Mouse (Mus musculus): ENCODE data around the gene Abhd12b.
"Not testable (repeated sequence)": the region's sequence is repeated elsewhere in the genome, so short reads cannot be mapped to it uniquely, and the experiment has no call there.

Abhd12b gene

GRCm38 (mm10) chr12:70167950-70168349, 14.0 kb downstream of the Abhd12b start:
- Histone ChIP-seq H3K9me3 (ENCODE audit: low read length) (no peaks in the 10 kb centered on the region), H3K4me3 (replicated peaks; ENCODE audit: low read length) (no peak overlapping the region), H3K27me3 (ENCODE audit: insufficient read depth, low read length) (no peaks in the 10 kb centered on the region), H3K36me3 (ENCODE audit: insufficient read depth, low read length) (no peaks in the 10 kb centered on the region), H3K4me1 (replicated peaks; ENCODE audit: low read depth, low read length) (no peaks in the 10 kb centered on the region)
- TF ChIP-seq CTCF (conservative IDR thresholded peaks at IDR 0.05; ENCODE audit: low read length) (no peak), POU5F1 (IDR thresholded peaks at IDR 0.05; ENCODE audit: borderline replicate concordance, low read length) (no peak), NANOG (IDR thresholded peaks at IDR 0.05; ENCODE audit: borderline replicate concordance, low read length) (no peak)

DNA sequence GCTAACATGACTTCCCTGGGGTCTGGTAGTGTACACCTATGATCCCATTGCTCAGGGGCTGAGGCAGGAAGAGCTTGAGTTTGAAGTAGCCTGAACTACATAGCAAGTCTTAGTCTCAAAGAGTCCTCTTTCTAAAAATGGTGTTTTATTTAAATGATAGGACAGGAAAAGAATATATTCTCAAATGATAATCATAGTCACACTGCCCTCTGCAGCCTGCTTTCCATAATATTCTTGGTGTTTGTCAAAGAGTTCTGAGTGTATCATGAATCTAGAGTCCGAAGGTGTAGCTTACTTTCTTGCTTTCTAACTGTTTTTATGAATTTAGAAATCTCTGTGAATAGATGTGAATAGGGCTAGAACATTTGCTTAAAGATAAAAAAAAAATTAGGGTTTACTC, 16.0 kb downstream of the Abhd12b start:
- TF ChIP-seq NANOG (IDR thresholded peaks at IDR 0.05; ENCODE audit: borderline replicate concordance, low read length) (no peak), CTCF (conservative IDR thresholded peaks at IDR 0.05; ENCODE audit: low read length) (no peak), POU5F1 (IDR thresholded peaks at IDR 0.05; ENCODE audit: borderline replicate concordance, low read length) (no peak)
- no peaks in the 10 kb centered on the region for H3K27me3 ChIP-seq (ENCODE audit: insufficient read depth, low read length)
- H3K4me1 ChIP-seq (replicated peaks; ENCODE audit: low read depth, low read length) = no peaks in the 10 kb centered on the region
- H3K4me3 ChIP-seq (replicated peaks; ENCODE audit: low read length) = no peak overlapping the region
- H3K9me3 ChIP-seq (ENCODE audit: low read length) = no peaks in the 10 kb centered on the region
- no peaks in the 10 kb centered on the region for H3K36me3 ChIP-seq (ENCODE audit: insufficient read depth, low read length)

- H3K36me3 ChIP-seq (ENCODE audit: insufficient read depth, low read length); H3K27me3 ChIP-seq (ENCODE audit: insufficient read depth, low read length); H3K4me1 ChIP-seq (replicated peaks; ENCODE audit: low read depth, low read length); H3K4me3 ChIP-seq (replicated peaks; ENCODE audit: low read length): not testable (repeated sequence)
- H3K9me3 ChIP-seq (ENCODE audit: low read length) = peaks cover 30% of the 10 kb centered on the region
Observed at GRCm38 (mm10) chr12:70183507-70183906, 29.6 kb downstream of the Abhd12b start.

DNA sequence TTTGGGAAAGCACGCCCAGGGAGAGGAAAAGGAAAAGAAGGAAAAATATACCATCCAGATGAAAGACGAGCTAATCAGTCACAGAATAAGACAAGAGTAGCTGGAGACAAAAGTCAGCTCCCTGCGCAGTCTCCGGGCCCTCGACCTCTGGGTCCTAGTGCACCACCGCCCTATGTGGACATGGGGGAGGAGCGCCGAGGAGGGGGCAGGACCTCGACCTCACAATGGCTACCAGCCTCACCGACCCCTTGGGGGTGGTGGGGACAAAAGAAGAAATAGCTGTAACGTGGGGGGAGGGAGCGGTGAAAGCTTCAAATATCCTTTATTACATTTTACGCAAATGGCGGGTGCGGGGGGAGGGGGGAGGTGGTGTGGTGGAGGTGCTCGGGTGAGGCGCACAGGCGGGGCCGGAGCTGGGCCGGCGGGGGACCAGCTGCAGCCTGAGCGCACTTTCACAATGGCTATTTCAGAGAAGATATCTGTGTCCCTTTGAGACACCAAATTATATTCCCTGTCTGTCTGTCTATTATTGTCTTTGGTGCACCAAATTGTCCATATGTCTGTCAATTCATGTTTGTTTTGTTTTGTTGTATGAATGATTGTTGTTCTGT, 30.3 kb downstream of the Abhd12b start:
- no peak for TF ChIP-seq CTCF (conservative IDR thresholded peaks at IDR 0.05; ENCODE audit: low read length)
- no peak for TF ChIP-seq NANOG (IDR thresholded peaks at IDR 0.05; ENCODE audit: borderline replicate concordance, low read length)
- no peak for TF ChIP-seq POU5F1 (IDR thresholded peaks at IDR 0.05; ENCODE audit: borderline replicate concordance, low read length)
- no peaks in the 10 kb centered on the region for H3K27me3 ChIP-seq (ENCODE audit: insufficient read depth, low read length)
- no peaks in the 10 kb centered on the region for H3K4me1 ChIP-seq (replicated peaks; ENCODE audit: low read depth, low read length)
- H3K4me3 ChIP-seq (replicated peaks; ENCODE audit: low read length) = no peak overlapping the region
- H3K9me3 ChIP-seq (ENCODE audit: low read length) = peaks cover 30% of the 10 kb centered on the region
- H3K36me3 ChIP-seq (ENCODE audit: insufficient read depth, low read length) = no peaks in the 10 kb centered on the region

DNA sequence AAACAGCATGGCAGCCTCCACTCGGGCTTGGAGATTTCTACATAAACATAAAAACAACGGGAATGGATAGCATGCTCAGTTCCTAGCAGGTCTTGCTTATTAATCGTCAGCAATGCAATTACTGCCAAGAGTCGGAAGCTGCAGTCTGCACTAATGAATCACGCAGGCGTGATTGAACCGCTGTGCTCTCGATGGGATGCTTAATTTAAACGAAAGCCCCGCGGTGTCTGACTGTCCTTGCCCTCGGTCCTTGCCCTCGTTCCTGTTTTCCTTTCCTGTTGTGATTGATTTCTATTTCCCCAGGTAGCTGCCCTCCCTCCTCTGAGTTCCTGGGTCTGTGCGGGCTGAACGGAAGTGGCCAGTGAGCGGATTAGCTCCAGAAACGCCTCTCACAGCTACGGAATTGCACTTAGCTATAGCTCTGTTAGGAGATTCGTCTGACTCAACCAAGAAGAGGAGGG, 38.4 kb downstream of the Abhd12b start:
- Histone ChIP-seq H3K36me3 (ENCODE audit: insufficient read depth, low read length) (no peaks in the 10 kb centered on the region), H3K4me3 (replicated peaks; ENCODE audit: low read length) (0 out of 2 replicates have a peak overlapping the region, but pooled peaks have one; percentile 11), H3K9me3 (ENCODE audit: low read length) (no peaks in the 10 kb centered on the region), H3K4me1 (replicated peaks; ENCODE audit: low read depth, low read length) (peaks cover 11% of the 10 kb centered on the region), H3K27me3 (ENCODE audit: insufficient read depth, low read length) (0 out of 2 replicates have a peak, but pooled peaks cover 7% of the 10 kb centered on the region)
- no peak for TF ChIP-seq NANOG (IDR thresholded peaks at IDR 0.05; ENCODE audit: borderline replicate concordance, low read length)
- no peak for TF ChIP-seq CTCF (conservative IDR thresholded peaks at IDR 0.05; ENCODE audit: low read length)
- TF ChIP-seq POU5F1 (IDR thresholded peaks at IDR 0.05; ENCODE audit: borderline replicate concordance, low read length) = no peak

- Histone ChIP-seq H3K36me3 (ENCODE audit: insufficient read depth, low read length) (no peaks in the 10 kb centered on the region), H3K4me1 (replicated peaks; ENCODE audit: low read depth, low read length) (peaks cover 26% of the 10 kb centered on the region), H3K4me3 (replicated peaks; ENCODE audit: low read length) (no peak overlapping the region), H3K9me3 (ENCODE audit: low read length) (no peaks in the 10 kb centered on the region), H3K27me3 (ENCODE audit: insufficient read depth, low read length) (peaks cover 10% of the 10 kb centered on the region; the same call in 1 of the 2 replicates)
- TF ChIP-seq NANOG (IDR thresholded peaks at IDR 0.05; ENCODE audit: borderline replicate concordance, low read length) (no peak), POU5F1 (IDR thresholded peaks at IDR 0.05; ENCODE audit: borderline replicate concordance, low read length) (no peak), CTCF (conservative IDR thresholded peaks at IDR 0.05; ENCODE audit: low read length) (no peak)
Observed at GRCm38 (mm10) chr12:70195426-70195825, 41.5 kb downstream of the Abhd12b start.

- no peak overlapping the region for H3K4me3 ChIP-seq (replicated peaks; ENCODE audit: low read length)
- TF ChIP-seq POU5F1 (IDR thresholded peaks at IDR 0.05; ENCODE audit: borderline replicate concordance, low read length) (no peak), NANOG (IDR thresholded peaks at IDR 0.05; ENCODE audit: borderline replicate concordance, low read length) (no peak), CTCF (conservative IDR thresholded peaks at IDR 0.05; ENCODE audit: low read length) (no peak)
- peaks cover 13% of the 10 kb centered on the region for H3K27me3 ChIP-seq (ENCODE audit: insufficient read depth, low read length)
- no peaks in the 10 kb centered on the region for H3K9me3 ChIP-seq (ENCODE audit: low read length)
- H3K4me1 ChIP-seq (replicated peaks; ENCODE audit: low read depth, low read length) = peaks cover 29% of the 10 kb centered on the region
- no peaks in the 10 kb centered on the region for H3K36me3 ChIP-seq (ENCODE audit: insufficient read depth, low read length)
Observed at GRCm38 (mm10) chr12:70196341-70196740, 42.4 kb downstream of the Abhd12b start.

DNA sequence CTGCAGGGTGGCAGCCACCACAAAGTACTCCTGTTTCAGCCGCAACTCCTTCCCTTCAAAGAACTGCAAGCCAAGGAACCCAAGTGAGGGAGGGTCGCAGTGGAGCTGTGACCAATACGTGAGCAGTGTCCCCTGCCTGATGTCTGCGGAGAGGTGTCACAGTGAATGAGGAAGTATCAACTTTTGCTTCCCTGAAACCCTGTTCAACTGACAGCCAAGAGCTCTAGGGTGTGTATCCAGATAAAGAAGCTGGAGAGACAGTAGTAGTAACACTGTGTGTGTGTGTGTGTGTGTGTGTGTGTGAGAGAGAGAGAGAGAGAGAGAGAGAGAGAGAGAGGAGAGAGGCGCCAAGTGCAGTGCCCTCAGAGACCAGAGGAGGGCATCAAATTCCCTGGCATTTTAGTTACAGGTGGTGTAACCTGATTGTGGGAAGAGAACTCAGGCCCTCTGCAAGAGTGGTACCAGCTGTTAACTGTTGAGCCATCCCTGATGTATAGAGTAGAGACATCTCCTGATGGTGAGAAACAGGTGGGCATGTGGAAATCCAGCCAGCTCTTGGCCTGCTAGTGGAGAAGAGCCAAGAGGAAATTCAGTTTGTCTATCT, 48.1 kb downstream of the Abhd12b start:
- TF ChIP-seq CTCF (conservative IDR thresholded peaks at IDR 0.05; ENCODE audit: low read length) = 0 out of 2 replicates have a peak, but pooled peaks have one; percentile 6
- TF ChIP-seq NANOG (IDR thresholded peaks at IDR 0.05; ENCODE audit: borderline replicate concordance, low read length) = no peak
- H3K36me3 ChIP-seq (ENCODE audit: insufficient read depth, low read length) = no peaks in the 10 kb centered on the region
- no peaks in the 10 kb centered on the region for H3K9me3 ChIP-seq (ENCODE audit: low read length)
- H3K4me3 ChIP-seq (replicated peaks; ENCODE audit: low read length) = no peak overlapping the region
- H3K4me1 ChIP-seq (replicated peaks; ENCODE audit: low read depth, low read length) = peaks cover 23% of the 10 kb centered on the region
- peaks cover 17% of the 10 kb centered on the region for H3K27me3 ChIP-seq (ENCODE audit: insufficient read depth, low read length)

DNA sequence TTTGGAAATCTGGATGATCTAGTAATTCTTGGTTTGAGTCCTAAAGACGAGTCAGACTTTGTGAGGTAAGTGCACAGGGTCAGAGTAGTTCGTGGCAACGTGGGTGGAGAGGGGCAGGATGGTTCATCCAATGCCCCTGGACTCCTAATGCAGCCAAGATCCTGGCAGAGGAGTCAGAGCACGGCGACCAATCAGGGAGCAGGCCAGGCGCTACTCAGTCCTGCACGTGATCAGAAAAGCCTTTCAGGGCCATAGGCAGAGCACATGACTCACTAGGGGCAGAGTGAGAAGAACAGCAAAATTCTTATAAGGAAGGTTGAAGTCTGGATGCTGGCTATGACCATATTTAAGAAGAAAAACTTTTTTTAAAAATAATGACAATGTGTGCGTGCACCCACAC, 50.5 kb downstream of the Abhd12b start:
- Histone ChIP-seq H3K4me3 (replicated peaks; ENCODE audit: low read length) (no peak overlapping the region), H3K4me1 (replicated peaks; ENCODE audit: low read depth, low read length) (peaks cover 16% of the 10 kb centered on the region), H3K9me3 (ENCODE audit: low read length) (no peaks in the 10 kb centered on the region), H3K36me3 (ENCODE audit: insufficient read depth, low read length) (no peaks in the 10 kb centered on the region), H3K27me3 (ENCODE audit: insufficient read depth, low read length) (peaks cover 27% of the 10 kb centered on the region)
- TF ChIP-seq CTCF (conservative IDR thresholded peaks at IDR 0.05; ENCODE audit: low read length) (no peak), NANOG (IDR thresholded peaks at IDR 0.05; ENCODE audit: borderline replicate concordance, low read length) (no peak), POU5F1 (IDR thresholded peaks at IDR 0.05; ENCODE audit: borderline replicate concordance, low read length) (no peak)
